Comparison of ENCODE assay signal across 15 mouse cellular contexts in the genomic region with DNA sequence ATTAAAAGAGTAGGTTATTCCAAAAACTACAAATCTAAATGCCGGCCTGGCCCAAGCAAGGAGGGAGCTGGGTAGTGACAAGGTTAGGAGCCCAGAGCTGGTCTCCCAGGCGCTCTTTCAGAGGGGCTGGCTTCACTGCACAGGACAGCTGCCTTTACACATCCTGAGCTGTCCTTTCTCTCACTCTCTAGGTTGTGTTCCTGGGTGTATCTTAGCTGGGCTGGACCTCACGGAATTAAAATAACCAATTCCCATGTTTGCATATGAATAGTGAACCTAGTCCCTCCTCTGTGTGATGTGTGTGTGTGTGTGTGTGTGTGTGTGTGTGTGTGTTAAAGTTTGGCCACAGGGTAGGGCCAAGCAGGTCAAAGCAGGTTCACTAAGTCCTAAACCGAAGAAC. TPM values are rescaled to one million over a fixed set of nuclear protein-coding genes. Genes with fewer than 3 reads are reported as not detected.
DNase-seq lines count a peak whose midpoint lies in the region; ATAC-seq and TF ChIP-seq lines count a peak whose summit lies in the region.
"Had no signal": no experiment of that assay in that cellular context is flagged by ENCODE, and none has a peak within 500 bp of the region (broad histone marks: within the 10 kb centered on the region; RNA-seq: fewer than 3 reads in every experiment).

No protein-coding gene starts in this region.

- no peak for TF ChIP-seq EP300 in stomach, postnatal 0 days (optimal IDR thresholded peaks at IDR 0.05)

- H3K9me3 ChIP-seq in embryonic facial prominence, embryonic 11.5 days (replicated peaks; ENCODE audit: control insufficient read depth, low read length) = no peaks in the 10 kb centered on the region
- H3K9me3 ChIP-seq in embryonic facial prominence, embryonic 10.5 days = peaks cover 5% of the 10 kb centered on the region; the same call in 1 of the 2 replicates
- H3K9me3 ChIP-seq in lung, embryonic 14.5 days (ENCODE audit: low read depth, low read length) = no peaks in the 10 kb centered on the region; the same call in 1 of the 2 replicates
- peaks cover 4% of the 10 kb centered on the region; the same call in 1 of the 2 replicates for H3K9me3 ChIP-seq in limb, embryonic 13.5 days
- no peaks in the 10 kb centered on the region for H3K9me3 ChIP-seq in stomach, postnatal 0 days (ENCODE audit: control insufficient read depth, low read length)
- H3K9me3 ChIP-seq: limb, embryonic 15.5 days had no signal

- no peak for ATAC-seq in embryonic facial prominence, embryonic 11.5 days (replicated peaks; ENCODE audit: insufficient number of reproducible peaks, low FRiP score, low TSS enrichment, low read depth)
- ATAC-seq in lung, embryonic 14.5 days (ENCODE audit: insufficient read depth) = no peak
- no peak for ATAC-seq in limb, embryonic 13.5 days (ENCODE audit: low FRiP score, low read depth)
- no peak for ATAC-seq in stomach, postnatal 0 days (ENCODE audit: low FRiP score, low TSS enrichment)
- ATAC-seq: activated CD4-positive, CD25-positive, alpha-beta regulatory T cell, adult 4 months; inflammation-experienced regulatory T-cells, adult 6 months had no signal

- WGBS in embryonic facial prominence, embryonic 11.5 days = 80% methylated on average over 4 of the region's 4 CpGs
- WGBS in embryonic facial prominence, embryonic 10.5 days = 77% methylated on average over 4 of the region's 4 CpGs
- 73% methylated on average over 4 of the region's 4 CpGs for WGBS in lung, embryonic 14.5 days
- 84% methylated on average over 4 of the region's 4 CpGs for WGBS in limb, embryonic 13.5 days
- 87% methylated on average over 4 of the region's 4 CpGs for WGBS in stomach, postnatal 0 days

- H3K27ac ChIP-seq in embryonic facial prominence, embryonic 11.5 days (replicated peaks; ENCODE audit: low read depth, low read length) = no peak overlapping the region
- no peak overlapping the region for H3K27ac ChIP-seq in embryonic facial prominence, embryonic 10.5 days (replicated peaks)
- no peak overlapping the region for H3K27ac ChIP-seq in lung, embryonic 14.5 days (ENCODE audit: low read depth)
- H3K27ac ChIP-seq in limb, embryonic 13.5 days = no peak overlapping the region
- no peak overlapping the region; the same call in 1 of the 2 replicates for H3K27ac ChIP-seq in stomach, postnatal 0 days (replicated peaks)
- H3K27ac ChIP-seq: limb, embryonic 15.5 days had no signal

- no peak for DNase-seq in embryonic facial prominence, embryonic 11.5 days (ENCODE audit: low spot score)
- no peak for DNase-seq in embryonic facial prominence, embryonic 10.5 days (ENCODE audit: low spot score)
- no peak for DNase-seq in lung, embryonic 14.5 days
- DNase-seq in lung, postnatal 25 days (ENCODE audit: low spot score) = no peak
- peak; percentile 38 for DNase-seq in stomach, postnatal 0 days (ENCODE audit: low spot score)
- DNase-seq in right cerebral cortex, adult 18-20 months = no peak
- DNase-seq in frontal cortex, postnatal 14 days (ENCODE audit: low spot score in 2 of 2) = no peak
- DNase-seq: cerebellum, postnatal 14 days; lung, postnatal 14 days; thymus, postnatal 4 days had no signal

- H3K36me3 ChIP-seq in embryonic facial prominence, embryonic 11.5 days (replicated peaks; ENCODE audit: control insufficient read depth, insufficient read depth, low read depth, low read length) = no peaks in the 10 kb centered on the region
- H3K36me3 ChIP-seq in embryonic facial prominence, embryonic 10.5 days (replicated peaks) = peaks cover 13% of the 10 kb centered on the region
- no peaks in the 10 kb centered on the region for H3K36me3 ChIP-seq in lung, embryonic 14.5 days (ENCODE audit: insufficient read depth)
- H3K36me3 ChIP-seq in limb, embryonic 13.5 days = 0 out of 2 replicates have a peak, but pooled peaks cover 5% of the 10 kb centered on the region
- H3K36me3 ChIP-seq in stomach, postnatal 0 days (ENCODE audit: control insufficient read depth, insufficient read depth, low read length) = no peaks in the 10 kb centered on the region
- H3K36me3 ChIP-seq: limb, embryonic 15.5 days had no signal

- H3K4me1 ChIP-seq in embryonic facial prominence, embryonic 11.5 days (ENCODE audit: control insufficient read depth, insufficient read depth, low read length) = no peaks in the 10 kb centered on the region
- peaks cover 31% of the 10 kb centered on the region for H3K4me1 ChIP-seq in embryonic facial prominence, embryonic 10.5 days
- peaks cover 6% of the 10 kb centered on the region for H3K4me1 ChIP-seq in lung, embryonic 14.5 days (ENCODE audit: insufficient read depth)
- H3K4me1 ChIP-seq in limb, embryonic 13.5 days = peaks cover 15% of the 10 kb centered on the region
- 0 out of 2 replicates have a peak, but pooled peaks cover 2% of the 10 kb centered on the region for H3K4me1 ChIP-seq in stomach, postnatal 0 days (replicated peaks; ENCODE audit: control insufficient read depth, insufficient read depth)

- H3K4me2 ChIP-seq in embryonic facial prominence, embryonic 11.5 days (ENCODE audit: low read depth, low read length) = peak overlapping the region; percentile 10; the same call in 1 of the 2 replicates
- H3K4me2 ChIP-seq in lung, embryonic 14.5 days = peak overlapping the region; percentile 76; the same call in 1 of the 2 replicates
- peak overlapping the region; percentile 34 for H3K4me2 ChIP-seq in limb, embryonic 13.5 days (replicated peaks)
- H3K4me2 ChIP-seq in stomach, postnatal 0 days (replicated peaks; ENCODE audit: low read depth) = no peak overlapping the region

- no peak overlapping the region for H3K4me3 ChIP-seq in embryonic facial prominence, embryonic 11.5 days (ENCODE audit: low read depth, low read length)
- no peak overlapping the region for H3K4me3 ChIP-seq in embryonic facial prominence, embryonic 10.5 days
- H3K4me3 ChIP-seq in lung, embryonic 14.5 days (ENCODE audit: low read depth, low read length) = peak overlapping the region; percentile 77; the same call in 1 of the 2 replicates
- H3K4me3 ChIP-seq in limb, embryonic 13.5 days = 0 out of 2 replicates have a peak overlapping the region, but pooled peaks have one; percentile 1
- H3K4me3 ChIP-seq in stomach, postnatal 0 days (ENCODE audit: low read depth, low read length) = no peak overlapping the region
- H3K4me3 ChIP-seq: myocyte had no signal

- no peaks in the 10 kb centered on the region for H3K27me3 ChIP-seq in embryonic facial prominence, embryonic 11.5 days (ENCODE audit: control insufficient read depth, insufficient read depth, low read length)
- H3K27me3 ChIP-seq in embryonic facial prominence, embryonic 10.5 days (replicated peaks; ENCODE audit: low read depth, poor library complexity, severe bottlenecking) = no peaks in the 10 kb centered on the region
- no peaks in the 10 kb centered on the region for H3K27me3 ChIP-seq in lung, embryonic 14.5 days (ENCODE audit: insufficient read depth, low read length)
- H3K27me3 ChIP-seq in limb, embryonic 13.5 days = no peaks in the 10 kb centered on the region
- no peaks in the 10 kb centered on the region for H3K27me3 ChIP-seq in stomach, postnatal 0 days (ENCODE audit: control insufficient read depth, insufficient read depth, low read length)
- H3K27me3 ChIP-seq: limb, embryonic 15.5 days had no signal

- no peak overlapping the region for H3K9ac ChIP-seq in embryonic facial prominence, embryonic 11.5 days (replicated peaks; ENCODE audit: low read length)
- no peak overlapping the region for H3K9ac ChIP-seq in lung, embryonic 14.5 days
- H3K9ac ChIP-seq in limb, embryonic 13.5 days = no peak overlapping the region
- no peak overlapping the region for H3K9ac ChIP-seq in stomach, postnatal 0 days (ENCODE audit: low read length)
- H3K9ac ChIP-seq: limb, embryonic 15.5 days had no signal

- TF ChIP-seq CTCF in lung, embryonic 14.5 days (IDR thresholded peaks at IDR 0.05; ENCODE audit: low read depth) = no peak
- no peak for TF ChIP-seq CTCF in stomach, postnatal 0 days (IDR thresholded peaks at IDR 0.05; ENCODE audit: low read depth)

RNA-seq across cellular contexts. Expression of gene Srgap1, which starts 2.2 kb away (rescaled TPM):
- polyA plus RNA-seq in embryonic facial prominence, embryonic 11.5 days (2014; fragmentation: Nextera tagmentation; extraction: Ambion mirVana) = 8.8 and 9.9 TPM in 2 replicates
- 7.4 and 9.4 TPM in 2 replicates for polyA plus RNA-seq in embryonic facial prominence, embryonic 10.5 days (2016; fragmentation: Nextera tagmentation; extraction: Ambion mirVana)
- 12.0 and 12.7 TPM in 2 replicates for polyA plus RNA-seq in lung, embryonic 14.5 days (2014; fragmentation: Nextera tagmentation; extraction: Ambion mirVana)
- 15.7 and 15.9 TPM in 2 replicates for polyA plus RNA-seq in limb, embryonic 13.5 days (2015; fragmentation: Nextera tagmentation; extraction: Ambion mirVana)
- polyA plus RNA-seq in stomach, postnatal 0 days (2015; fragmentation: Nextera tagmentation; extraction: Ambion mirVana) = 4.6 and 5.2 TPM in 2 replicates

RNA-seq across cellular contexts. Expression of gene Rxylt1, which starts 52.2 kb away (rescaled TPM):
- 46.9 and 53.3 TPM in 2 replicates for polyA plus RNA-seq in embryonic facial prominence, embryonic 11.5 days (2014; fragmentation: Nextera tagmentation; extraction: Ambion mirVana)
- polyA plus RNA-seq in embryonic facial prominence, embryonic 10.5 days (2016; fragmentation: Nextera tagmentation; extraction: Ambion mirVana) = 37.7 and 40.0 TPM in 2 replicates
- polyA plus RNA-seq in lung, embryonic 14.5 days (2014; fragmentation: Nextera tagmentation; extraction: Ambion mirVana) = 54.0 and 61.0 TPM in 2 replicates
- 51.5 and 58.8 TPM in 2 replicates for polyA plus RNA-seq in limb, embryonic 13.5 days (2015; fragmentation: Nextera tagmentation; extraction: Ambion mirVana)
- 45.8 and 46.1 TPM in 2 replicates for polyA plus RNA-seq in stomach, postnatal 0 days (2015; fragmentation: Nextera tagmentation; extraction: Ambion mirVana)

Comparison
In these comparisons a context has a peak if more than half of its experiments do, and no peak if none do; other contexts are left out.
1. H3K4me3 ChIP-seq: peak in lung, embryonic 14.5 days (single experiment) and limb, embryonic 13.5 days (single experiment); none in embryonic facial prominence, embryonic 11.5 days (single experiment), embryonic facial prominence, embryonic 10.5 days (single experiment) and stomach, postnatal 0 days (single experiment).